Mouse (Mus musculus) left cerebral cortex, postnatal 4 days (tissue): ENCODE measurements around the gene BC034090. TPM values are rescaled to one million over a fixed set of nuclear protein-coding genes. Genes with fewer than 3 reads are reported as not detected.
"Not testable (repeated sequence)": the region's sequence is repeated elsewhere in the genome, so short reads cannot be mapped to it uniquely, and the experiment has no call there.

Experiments used
- DNase-seq: peaks from one replicate; pipeline ENCODE4 v3.0.0-alpha.2; 2022
- intact Hi-C: fragments of 180-260 bp; cut with DNase I; formaldehyde crosslinking; loops from one replicate; pipeline ENCODE4 v1.15.1; 2025
- total RNA-seq, 2 experiments: library from RNA; stranded (reverse); gene quantifications; 2 replicates each; pipeline ENCODE4 v1.2.3; 2021

Gene BC034090
- total RNA-seq, 2 experiments from 2014 or later, result 3.3 to 7.7 TPM

DNA sequence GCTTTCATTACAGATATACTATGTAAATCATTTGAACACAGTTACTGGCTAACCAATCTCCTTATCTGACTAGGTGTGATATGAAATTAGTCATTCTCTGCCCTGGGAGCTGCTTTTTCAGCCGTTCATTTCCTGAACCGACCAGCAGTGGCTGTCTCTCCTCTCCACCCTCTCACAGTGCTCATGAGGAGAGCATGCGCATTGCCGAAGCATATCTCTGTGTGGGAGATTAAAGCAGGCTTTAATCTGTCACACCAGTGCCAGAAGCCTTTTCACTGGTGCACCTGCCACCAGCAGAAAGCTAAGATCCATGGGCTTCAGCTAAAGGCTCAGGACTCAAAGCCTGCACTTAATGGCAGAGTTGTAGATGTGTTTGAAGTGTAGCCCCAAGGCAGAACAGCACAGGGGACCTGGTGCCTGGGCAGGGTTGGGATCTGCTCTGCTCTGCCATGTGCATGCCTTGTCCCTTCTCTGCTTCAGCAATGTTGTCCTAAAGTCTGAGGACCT lies 42.8 kb downstream of the BC034090 start:
- no peak for DNase-seq
- intact Hi-C loops, result loop anchor here (5.0 kb wide), 1 partner anchor 44 kb away; the partner anchor contains the start of gene Stx6

DNA sequence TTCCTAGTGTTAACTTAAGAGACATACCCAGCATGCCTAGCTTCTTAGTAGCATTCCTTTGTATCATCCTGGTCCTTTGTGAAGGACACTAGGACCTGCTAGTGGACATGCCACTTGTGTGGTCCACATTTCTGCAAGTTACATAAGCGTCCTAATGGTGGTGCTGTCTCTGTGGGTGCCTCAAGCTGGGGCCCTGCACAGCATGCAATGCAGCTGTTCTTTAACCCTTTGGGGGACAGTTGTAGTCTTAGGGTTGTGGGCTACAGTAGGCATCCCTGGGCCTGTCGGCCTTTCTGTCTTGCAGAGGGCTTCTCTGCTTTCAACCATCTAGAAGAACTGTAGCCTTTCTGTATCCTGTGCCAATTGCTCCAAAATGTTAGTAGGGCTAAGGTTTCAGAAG lies 43.3 kb downstream of the BC034090 start:
- DNase-seq, result no peak
- intact Hi-C loops, result loop anchor here (5.0 kb wide), 1 partner anchor 44 kb away; the partner anchor contains the start of gene Stx6

DNA sequence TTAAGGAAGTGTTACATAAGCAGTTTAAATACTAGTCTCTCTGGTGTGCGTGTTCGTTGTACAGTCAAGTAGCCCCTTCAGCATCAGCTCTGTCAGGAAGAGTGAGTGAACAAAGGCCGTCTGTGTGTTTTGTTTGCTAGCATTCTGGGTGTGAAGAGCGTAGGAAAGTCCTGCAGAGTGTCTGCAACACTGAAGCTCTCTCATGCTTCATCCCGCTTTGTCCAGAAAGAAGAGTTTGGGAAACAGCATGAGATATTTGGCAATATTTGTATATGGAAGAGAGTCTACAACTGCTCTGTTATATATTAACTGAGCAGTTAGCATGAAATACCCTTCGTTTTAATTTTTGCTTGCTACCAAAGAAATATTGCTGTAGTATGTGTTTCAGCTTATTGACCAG lies 44.7 kb downstream of the BC034090 start:
- intact Hi-C loops, result no loop called here
- DNase-seq, result no peak

DNA sequence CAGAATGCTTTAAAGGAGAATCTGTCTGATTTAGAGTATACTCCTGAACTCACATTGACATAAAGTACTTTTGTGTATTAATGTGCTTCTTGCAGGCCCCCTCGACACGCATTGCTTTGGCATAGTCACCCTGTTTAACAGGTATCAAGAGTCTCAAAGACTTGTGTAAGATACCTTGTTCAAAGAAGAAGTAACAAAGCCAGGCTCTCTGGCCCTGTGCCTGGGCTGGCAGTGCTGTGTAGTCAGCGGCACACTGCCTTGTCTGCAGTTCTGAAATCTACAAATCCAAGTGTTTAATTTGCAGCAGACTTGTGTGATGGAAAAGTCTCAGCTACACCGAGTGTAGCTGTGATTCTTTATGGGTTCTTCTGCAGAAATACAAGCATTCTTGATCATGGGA lies 47.6 kb downstream of the BC034090 start:
- intact Hi-C loops, result no loop called here
- no peak for DNase-seq

DNA sequence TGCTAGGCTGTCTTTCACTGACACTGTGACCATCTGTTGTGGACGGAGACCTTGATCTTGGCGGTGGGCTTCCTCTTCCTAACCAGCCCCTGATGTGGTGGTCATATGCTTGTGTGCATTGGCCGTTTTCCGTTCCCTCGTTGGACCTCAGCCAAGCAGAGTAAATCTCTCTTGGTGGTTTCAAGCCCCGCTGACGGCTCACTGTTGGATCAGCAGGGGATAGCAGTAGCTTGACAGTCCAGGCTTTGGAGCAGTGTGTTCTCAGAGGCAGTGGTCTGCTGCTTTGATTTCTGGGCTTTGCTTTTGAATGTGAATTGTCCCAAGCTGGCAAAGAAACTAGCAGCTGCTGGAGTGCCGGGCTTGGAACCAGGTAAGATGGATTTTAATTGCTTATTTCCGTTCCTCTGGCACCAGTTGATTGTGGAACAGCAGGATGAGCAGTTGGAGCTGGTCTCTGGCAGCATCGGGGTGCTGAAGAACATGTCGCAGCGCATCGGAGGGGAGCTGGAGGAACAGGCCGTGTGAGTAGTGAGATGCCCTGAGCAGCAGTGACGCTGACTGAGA lies 51.4 kb downstream of the BC034090 start:
- DNase-seq, result peak; percentile 74

DNA sequence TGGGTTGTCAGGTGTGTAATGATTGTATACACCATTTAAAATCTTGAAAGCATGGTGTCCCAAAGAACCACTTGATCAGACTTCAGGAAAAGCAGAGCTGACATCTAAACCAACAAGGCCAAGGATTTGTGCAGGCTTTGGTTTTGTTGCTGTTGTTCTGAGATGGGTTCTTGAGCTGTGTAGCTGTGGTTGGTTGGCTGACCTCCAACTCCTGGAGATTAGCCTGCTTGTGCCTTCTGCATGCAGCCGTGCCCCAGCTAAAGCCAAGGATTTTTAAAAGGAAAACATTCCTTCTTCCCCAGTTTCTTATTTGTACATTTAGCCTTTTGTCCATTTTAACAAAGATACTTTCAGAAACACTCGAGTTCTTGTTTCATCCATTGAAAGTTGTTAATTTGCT lies 52.6 kb downstream of the BC034090 start:
- DNase-seq, result peak; percentile 81
- intact Hi-C loops, result no loop called here

More for the DNA sequence above, 51.4 kb downstream of the BC034090 start:
- intact Hi-C loops, result no loop called here

DNA sequence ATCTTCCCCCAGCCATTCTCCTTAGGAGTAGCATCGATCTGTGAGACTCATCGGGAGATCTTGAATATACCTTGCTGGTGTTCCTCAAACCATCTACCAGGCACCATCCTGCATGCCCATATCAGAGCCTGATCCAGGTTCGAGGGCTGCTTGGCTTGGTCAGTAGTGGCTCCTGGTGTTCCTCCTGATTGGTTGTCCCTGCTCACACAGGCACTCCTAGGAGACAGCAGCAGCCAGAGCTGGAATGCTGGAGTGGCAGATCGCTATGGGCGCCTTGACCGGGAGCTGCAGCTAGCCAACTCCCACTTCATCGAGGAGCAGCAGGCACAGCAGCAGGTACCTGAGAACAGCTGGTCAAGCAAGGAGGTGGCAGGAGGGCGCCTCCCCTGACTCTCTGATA lies 53.0 kb downstream of the BC034090 start:
- DNase-seq, result no peak
- intact Hi-C loops, result no loop called here

DNA sequence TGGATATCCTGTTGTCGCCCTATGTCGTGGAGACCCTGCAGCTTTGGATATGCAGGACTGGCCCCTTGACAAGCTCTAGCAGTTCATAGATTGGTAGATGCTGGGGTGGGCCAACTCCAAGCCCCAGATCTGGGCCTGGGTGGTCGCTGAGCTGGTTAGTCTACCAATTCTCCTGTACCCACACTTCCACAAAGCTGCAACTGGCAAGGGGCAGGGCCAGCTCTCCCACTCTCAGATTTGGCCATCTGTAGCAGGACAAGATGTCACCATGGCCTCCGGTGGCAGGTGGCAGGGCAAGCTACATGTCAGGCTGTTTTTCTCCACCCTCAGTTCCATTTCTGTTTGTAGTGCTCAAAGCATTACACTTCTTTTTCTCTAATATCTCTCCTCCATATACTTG lies 55.6 kb downstream of the BC034090 start:
- peak; percentile 57 for DNase-seq
- intact Hi-C loops, result no loop called here

DNA sequence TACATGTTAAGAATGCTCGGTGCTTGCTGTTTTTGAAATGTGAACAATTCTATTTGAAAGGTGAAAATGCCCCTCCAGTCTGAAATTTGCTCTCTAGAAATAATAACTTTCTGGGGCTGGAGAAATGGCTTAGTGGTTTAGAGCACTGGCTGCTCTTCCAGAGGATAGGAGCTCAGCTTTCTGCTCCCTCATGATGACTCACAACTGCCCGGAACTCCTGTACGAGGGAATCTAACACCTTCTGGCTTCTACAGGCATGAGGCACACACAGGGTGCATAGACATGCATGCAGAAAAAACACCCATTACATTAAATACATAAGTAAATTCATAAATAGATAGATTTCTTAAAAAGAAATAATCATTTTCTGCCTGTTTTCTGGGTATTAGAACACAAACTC lies 60.1 kb downstream of the BC034090 start:
- intact Hi-C loops, result no loop called here
- no peak for DNase-seq

DNA sequence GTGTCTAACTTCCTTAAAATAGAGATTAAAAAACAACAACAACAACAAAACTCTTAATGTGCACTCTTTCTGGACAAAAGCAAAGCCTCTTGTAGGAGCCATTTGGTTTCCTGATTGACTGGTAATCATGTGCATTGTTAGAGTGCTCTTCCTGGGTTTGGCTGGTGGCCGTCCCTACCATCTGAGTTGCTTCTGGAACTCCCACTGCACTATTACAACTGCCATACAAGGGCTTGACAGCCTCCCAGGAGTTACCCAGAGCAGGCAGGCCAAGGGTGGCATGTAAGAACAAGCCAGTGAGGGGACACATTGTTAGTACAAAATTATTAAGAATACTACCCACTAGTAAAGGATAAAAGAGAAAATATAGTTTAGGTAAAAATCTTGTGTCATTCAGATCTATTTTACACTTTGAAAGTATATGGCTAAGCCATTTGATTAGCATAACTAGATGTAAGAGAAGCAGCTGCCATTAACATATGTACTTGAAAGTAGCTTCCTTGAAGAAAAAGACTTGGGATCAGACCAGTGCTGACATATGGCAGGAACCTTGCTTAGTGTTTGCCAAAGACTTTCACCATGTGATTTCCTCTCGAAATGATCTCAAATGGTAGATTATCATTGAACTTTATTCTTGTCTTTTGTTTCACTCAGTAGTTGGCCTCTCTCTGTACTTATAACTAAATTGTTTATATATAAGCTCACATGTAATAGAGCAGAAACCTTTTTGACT lies 65.9 kb downstream of the BC034090 start:
- DNase-seq, result no peak
- intact Hi-C loops, result no loop called here

DNA sequence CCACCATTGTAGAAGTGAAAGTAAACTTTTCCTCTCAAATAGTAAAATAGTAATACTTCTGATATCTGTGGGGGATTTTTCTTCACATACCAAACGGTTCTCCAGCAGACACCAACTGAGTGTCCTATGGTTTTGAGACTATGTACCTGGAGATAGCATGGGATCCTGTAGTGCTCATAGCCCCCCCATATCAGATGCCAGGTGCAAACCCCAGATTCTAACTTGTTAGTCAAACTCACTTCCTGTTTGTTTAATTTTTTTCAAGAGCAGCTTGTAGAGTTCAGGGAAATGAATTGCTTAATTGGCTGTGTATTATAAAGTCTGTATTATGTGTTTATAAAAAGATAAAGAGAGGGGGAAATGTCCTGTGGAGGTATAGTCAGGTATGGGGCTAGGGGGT lies 69.8 kb downstream of the BC034090 start:
- no peak for DNase-seq
- intact Hi-C loops, result no loop called here

DNA sequence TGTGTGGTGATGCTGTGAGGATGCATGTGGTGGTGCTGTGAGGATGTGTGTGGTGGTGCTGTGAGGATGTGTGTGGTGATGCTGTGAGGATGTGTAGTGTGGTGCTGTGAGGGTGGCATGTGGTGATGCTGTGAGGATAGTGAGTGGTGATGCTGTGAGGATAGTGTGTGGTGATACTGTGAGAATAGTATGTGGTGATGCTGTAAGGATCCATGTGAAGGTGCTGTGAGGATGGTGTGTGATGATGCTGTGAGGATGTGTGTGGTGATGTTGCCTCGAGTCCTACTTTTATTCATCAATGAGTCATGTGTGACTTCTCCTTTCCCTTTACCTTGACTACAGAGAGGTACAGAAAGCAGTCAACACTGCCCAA lies 70.6 kb downstream of the BC034090 start:
- DNase-seq, intact Hi-C loops: not testable (repeated sequence)

DNA sequence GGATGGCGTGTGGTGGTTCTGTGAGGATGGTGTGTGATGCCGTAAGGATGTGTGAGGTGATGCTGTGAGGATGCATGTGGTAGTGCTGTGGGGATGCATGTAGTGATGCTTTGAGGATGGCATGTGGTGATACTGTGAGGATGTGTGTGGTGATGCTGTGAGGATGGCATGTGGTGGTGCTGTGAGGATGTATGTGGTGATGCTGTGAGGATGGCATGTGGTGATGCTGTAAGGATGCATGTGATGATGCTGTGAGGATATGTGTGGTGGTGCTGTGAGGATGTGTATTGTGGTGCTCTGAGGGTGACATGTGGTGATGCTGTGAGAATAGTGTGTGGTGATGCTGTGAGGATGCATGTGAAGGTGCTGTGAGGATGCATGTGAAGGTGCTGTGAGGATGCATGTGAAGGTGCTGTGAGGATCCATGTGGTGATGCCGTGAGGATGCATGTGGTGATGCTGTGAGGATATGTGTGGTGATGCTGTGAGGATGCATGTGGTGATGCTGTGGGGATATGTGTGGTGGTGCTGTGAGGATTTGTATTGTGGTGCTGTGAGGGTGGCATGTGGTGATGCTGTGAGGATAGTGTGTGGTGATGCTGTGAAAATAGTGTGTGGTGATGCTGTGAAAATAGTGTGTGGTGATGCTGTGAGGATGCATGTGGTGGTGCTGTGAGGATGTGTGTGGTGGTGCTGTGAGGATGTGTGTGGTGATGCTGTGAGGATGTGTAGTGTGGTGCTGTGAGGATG lies 71.2 kb downstream of the BC034090 start:
- no peak for DNase-seq
- intact Hi-C loops, result no loop called here

DNA sequence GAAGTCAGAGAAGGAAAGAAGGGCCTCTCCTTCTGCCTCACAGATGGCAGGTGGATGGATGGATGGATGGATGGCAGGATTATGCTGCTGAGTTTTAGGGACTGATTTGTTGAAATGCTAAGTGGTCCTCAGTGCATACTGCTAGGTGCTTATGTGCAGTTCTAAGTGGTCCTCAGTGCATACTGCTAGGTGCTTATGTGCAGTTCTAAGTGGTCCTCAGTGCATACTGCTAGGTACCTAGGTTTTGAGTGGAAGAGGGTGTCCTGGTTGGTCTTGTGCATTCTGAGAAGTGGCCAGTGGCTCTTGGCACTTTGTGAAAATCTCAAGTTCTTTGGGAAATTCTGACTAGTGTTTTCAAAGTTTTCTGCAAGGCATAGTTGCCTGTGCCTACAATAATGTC lies 74.3 kb downstream of the BC034090 start:
- intact Hi-C loops, result no loop called here
- DNase-seq, result no peak

DNA sequence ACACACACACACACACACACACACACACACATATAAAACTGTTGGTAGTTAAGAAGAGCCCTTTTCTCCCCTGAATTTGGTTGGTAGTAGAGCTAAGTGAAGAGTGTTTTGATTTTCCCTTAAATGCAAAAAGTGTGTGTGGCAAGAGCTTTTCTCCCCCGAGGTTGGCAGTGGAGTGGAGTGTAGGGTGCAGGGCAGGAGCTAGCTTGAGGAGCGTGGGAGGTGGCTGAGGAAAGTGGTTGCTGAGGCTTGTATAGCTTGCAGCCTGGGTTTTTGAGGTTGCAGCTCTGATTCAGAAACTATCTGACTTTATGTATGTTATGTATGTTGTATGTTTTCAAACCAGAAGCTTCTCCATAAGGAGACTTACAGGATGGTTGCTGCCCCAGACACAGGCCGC lies 76.8 kb downstream of the BC034090 start:
- intact Hi-C loops, result no loop called here

More for the DNA sequence above, 76.8 kb downstream of the BC034090 start:
- no peak for DNase-seq

Other genes starting within 250 kb of the BC034090 start
- gene Ier5, start 144.8 kb downstream of the BC034090 start, total RNA-seq, result 10 to 100 TPM; 12.0 TPM
- gene Mr1, start 97.6 kb downstream of the BC034090 start, total RNA-seq, result 1 to 10 TPM; 1.5 to 1.8 TPM
- gene Stx6, start 85.7 kb downstream of the BC034090 start, total RNA-seq, result 100 to 1,000 TPM in 1 of 2 experiments, 10 to 100 TPM in 1; 99.3 to 102 TPM
- gene Xpr1, start 173.0 kb upstream of the BC034090 start, total RNA-seq, result 100 to 1,000 TPM; 153 to 167 TPM